In genomic region chr11:55081206-55081605, GRCm38 (mm10) we compare ENCODE assay signal across 17 mouse cellular contexts. TPM values are rescaled to one million over a fixed set of nuclear protein-coding genes. Genes with fewer than 3 reads are reported as not detected.
DNase-seq lines count a peak whose midpoint lies in the region.
"Had no signal": no experiment of that assay in that cellular context is flagged by ENCODE, and none has a peak within 500 bp of the region (broad histone marks: within the 10 kb centered on the region; RNA-seq: fewer than 3 reads in every experiment).

No protein-coding gene starts in this region.

- peak; percentile 63 for DNase-seq in adrenal gland, adult 2 months
- no peak for DNase-seq in adrenal gland, adult 18-20 months (ENCODE audit: low spot score in 2 of 2)
- DNase-seq in testis, postnatal 10 days (ENCODE audit: low spot score): peak; percentile 53
- no peak for DNase-seq in testis, postnatal 14 days (ENCODE audit: low spot score)
- DNase-seq in adrenal gland, postnatal 14 days: peak; percentile 59
- peak; percentile 64 to 65 for DNase-seq in adrenal gland, postnatal 36 days
- no peak for DNase-seq in layer of hippocampus, postnatal 36 days
- DNase-seq in urinary bladder, postnatal 36 days (ENCODE audit: low spot score in 2 of 2): no peak
- DNase-seq: cerebellum, adult 11 months; cerebellum, adult 18-20 months; cerebellum, adult 8-10 months; cerebellum, adult 9-11 months; cerebellum, postnatal 14 days; cerebellum, postnatal 36 days; embryo, embryonic 11 days had no signal

RNA-seq across cellular contexts. Expression of gene Ccdc69, which starts 3.3 kb away (rescaled TPM):
- 10 to 100 TPM in 1 of 2 experiments, 1 to 10 TPM in 1; 9.5 to 14.8 TPM for total RNA-seq in adrenal gland, adult 2 months (2021)
- 1.9 and 2.1 TPM in 2 replicates for polyA plus RNA-seq in adrenal gland, adult 2 months (2012; rRNA removed)
- 1 to 10 TPM; 7.4 to 9.8 TPM for total RNA-seq in adrenal gland, adult 18-20 months (2021)
- total RNA-seq in adrenal gland, postnatal 14 days (2021): 8.3 and 12.2 TPM in 2 replicates
- 1 to 10 TPM; 7.3 to 10.0 TPM for total RNA-seq in adrenal gland, postnatal 36 days (2021)
- under 1 TPM in 1 of 2 experiments, not detected in 1; 0.35 TPM for total RNA-seq in layer of hippocampus, postnatal 36 days (2021)
- polyA plus RNA-seq: erythroblast, embryonic 14.5 days; Patski had no signal

RNA-seq across cellular contexts. Expression of gene Gm2a, which starts 16.7 kb away (rescaled TPM):
- total RNA-seq in adrenal gland, adult 2 months (2021): 100 to 1,000 TPM; 232 to 283 TPM
- 146 and 187 TPM in 2 replicates for polyA plus RNA-seq in adrenal gland, adult 2 months (2012; rRNA removed)
- 100 to 1,000 TPM; 189 to 249 TPM for total RNA-seq in adrenal gland, adult 18-20 months (2021)
- total RNA-seq in adrenal gland, postnatal 14 days (2021): 104 and 106 TPM in 2 replicates
- 100 to 1,000 TPM; 220 to 225 TPM for total RNA-seq in adrenal gland, postnatal 36 days (2021)
- total RNA-seq in layer of hippocampus, postnatal 36 days (2021): 10 to 100 TPM; 33.7 to 34.1 TPM

RNA-seq across cellular contexts. Expression of gene Anxa6, which starts 48.0 kb away (rescaled TPM):
- 100 to 1,000 TPM; 116 to 185 TPM for total RNA-seq in adrenal gland, adult 2 months (2021)
- polyA plus RNA-seq in adrenal gland, adult 2 months (2012; rRNA removed): 54.6 and 58.7 TPM in 2 replicates
- 100 to 1,000 TPM; 123 to 197 TPM for total RNA-seq in adrenal gland, adult 18-20 months (2021)
- total RNA-seq in adrenal gland, postnatal 14 days (2021): 146 and 152 TPM in 2 replicates
- total RNA-seq in adrenal gland, postnatal 36 days (2021): 100 to 1,000 TPM; 114 to 115 TPM
- total RNA-seq in layer of hippocampus, postnatal 36 days (2021): 10 to 100 TPM; 95.8 to 96.4 TPM

Comparison
In these comparisons a context has a peak if more than half of its experiments do, and no peak if none do; other contexts are left out.
1. DNase-seq: peak in adrenal gland, adult 2 months (single experiment), testis, postnatal 10 days (single experiment), adrenal gland, postnatal 14 days (single experiment) and adrenal gland, postnatal 36 days (2 of 2); none in adrenal gland, adult 18-20 months (0 of 2), testis, postnatal 14 days (single experiment), layer of hippocampus, postnatal 36 days (0 of 2) and urinary bladder, postnatal 36 days (0 of 2).